Mouse (Mus musculus) lung, postnatal 0 days (tissue): ENCODE results near the gene Xpr1. TPM values are rescaled to one million over a fixed set of nuclear protein-coding genes. Genes with fewer than 3 reads are reported as not detected.

Experiments used
- ATAC-seq: fragments of 200-750 bp; cut with Nextera tagmentation; 2 replicates; pipeline ENCODE4 v1.8.0; 2017; ENCODE audit warnings: moderate library complexity
- DNase-seq: peaks from one replicate; pipeline ENCODE4 v3.0.0-alpha.2; 2016; ENCODE audit warnings: low spot score
- H3K27ac ChIP-seq: fragments of 300-500 bp; sonication (generic); 2 replicates; pipeline ENCODE4 v1.5.1; 2014; ENCODE audit warnings: antibody characterized with exemption, mild to moderate bottlenecking, low read length, mixed read lengths
- H3K27me3 ChIP-seq: fragments of 300-500 bp; sonication (generic); replicated peaks from 2 replicates; pipeline ENCODE4 v1.6.1; 2014; ENCODE audit warnings: low read length, mixed read lengths; ENCODE audit not compliant: insufficient read depth
- H3K36me3 ChIP-seq: fragments of 300-500 bp; sonication (generic); 2 replicates; pipeline ENCODE4 v1.6.1; 2014; ENCODE audit warnings: low read length, mixed read lengths; ENCODE audit not compliant: insufficient read depth
- H3K4me1 ChIP-seq: fragments of 300-500 bp; sonication (generic); 2 replicates; pipeline ENCODE4 v1.6.1; 2014; ENCODE audit warnings: antibody characterized with exemption, low read depth, low read length, mixed read lengths; ENCODE audit not compliant: insufficient read depth
- H3K4me2 ChIP-seq: fragments of 300-500 bp; sonication (generic); replicated peaks from 2 replicates; pipeline ENCODE4 v1.6.1; 2014; ENCODE audit warnings: low read depth, mild to moderate bottlenecking, low read length, moderate library complexity, mixed read lengths
- H3K4me3 ChIP-seq: fragments of 300-500 bp; sonication (generic); 2 replicates; pipeline ENCODE4 v1.5.1; 2014; ENCODE audit warnings: low read depth, low read length
- H3K9ac ChIP-seq: fragments of 300-500 bp; sonication (generic); replicated peaks from 2 replicates; pipeline ENCODE4 v1.6.1; 2014; ENCODE audit warnings: low read depth, mild to moderate bottlenecking
- H3K9me3 ChIP-seq: fragments of 300-500 bp; sonication (generic); 2 replicates; pipeline ENCODE4 v1.6.1; 2016; ENCODE audit warnings: low read length, mixed read lengths
- CTCF ChIP-seq: IDR thresholded peaks from 2 replicates; pipeline ENCODE4 v1.5.1; 2016; ENCODE audit warnings: antibody characterized with exemption, mild to moderate bottlenecking
- EP300 ChIP-seq: IDR thresholded peaks from 2 replicates; pipeline ENCODE4 v1.6.1; 2016; ENCODE audit warnings: antibody characterized with exemption, mild to moderate bottlenecking, control low read depth
- WGBS: fragments of 180-500 bp; shearing (Covaris S2); extraction: QIAGEN DNeasy Blood & Tissue Kit; methylation state at CpG from one replicate; pipeline ENCODE4 v1.1.7; 2014; 5-methylcytosine and 5-hydroxymethylcytosine counted together
- polyA plus RNA-seq: library from polyadenylated mRNA; unstranded; fragments of >200 nt; fragmentation: Nextera tagmentation; extraction: Ambion mirVana; gene quantifications from 2 replicates; pipeline ENCODE4 v1.2.1, GENCODE M21; 2015

The Xpr1 gene
- polyA plus RNA-seq, 1 experiment from 2014 or later, result 5.8 TPM

DNA sequence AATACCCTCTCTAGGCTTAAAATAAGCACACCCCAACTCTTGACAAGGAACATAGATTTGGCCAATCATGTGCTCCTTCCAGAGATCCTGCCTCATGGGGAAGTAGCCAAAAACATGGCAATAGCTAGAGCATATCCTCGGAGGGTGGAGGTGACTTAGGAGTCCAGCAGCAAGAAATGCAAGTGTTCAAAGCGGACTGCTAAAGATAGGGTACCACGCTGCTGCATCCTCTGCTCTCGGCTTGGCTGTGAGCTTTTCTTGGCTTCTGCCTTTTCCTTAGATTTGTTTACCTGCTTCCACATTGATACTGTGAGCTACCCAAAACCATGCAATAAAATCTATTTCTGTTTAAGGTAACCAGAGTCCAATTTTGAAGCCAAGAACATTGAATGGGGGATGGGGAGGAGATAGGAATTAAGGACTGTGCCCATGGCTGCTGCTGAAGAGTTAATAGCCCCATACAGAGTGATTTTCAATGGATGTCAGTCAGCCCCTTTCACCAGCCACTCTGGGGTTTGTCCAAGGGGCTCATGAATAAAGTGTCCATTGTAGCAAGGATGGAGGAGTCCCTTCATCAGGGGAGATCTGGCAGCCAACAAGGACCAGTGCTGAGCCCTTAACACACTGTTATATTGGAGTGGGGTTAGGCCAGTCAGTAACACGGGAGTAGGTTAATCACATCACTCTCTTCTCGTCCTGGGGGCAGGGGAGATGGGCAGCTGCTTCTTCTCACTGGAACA is 10.1 kb upstream of the Xpr1 start:
- TF ChIP-seq EP300 (no peak), CTCF (no peak)
- H3K9ac ChIP-seq, result no peak overlapping the region
- WGBS, result 71% methylated on average over 6 of the region's 6 CpGs

DNA sequence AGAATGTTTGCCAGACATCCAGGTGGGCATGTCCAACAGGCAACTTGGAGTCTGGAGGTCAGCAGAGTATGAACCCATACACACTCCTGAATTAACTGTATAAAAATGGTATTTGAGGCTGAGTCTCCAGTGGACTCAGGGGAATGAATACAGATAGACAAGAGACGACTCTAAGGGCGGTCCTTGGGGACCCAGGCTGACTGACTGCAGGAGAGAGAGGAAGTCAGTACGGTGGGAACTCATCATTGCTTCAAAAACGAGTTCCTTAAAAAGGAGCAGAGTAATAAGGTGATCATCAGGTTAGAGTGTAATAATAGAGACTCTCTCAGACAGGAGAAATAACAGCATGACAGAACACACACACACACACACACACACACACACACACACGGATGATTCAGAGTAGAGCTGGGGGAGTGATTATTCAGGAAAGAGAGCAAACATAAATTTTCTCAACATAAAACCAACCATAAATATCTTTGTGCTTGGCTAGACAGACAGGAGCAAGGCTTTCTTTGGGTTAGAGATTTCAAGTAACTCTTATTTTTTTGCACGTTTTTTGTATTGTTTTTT is 8.6 kb upstream of the Xpr1 start:
- WGBS, result 62% methylated on average over 6 of the region's 6 CpGs
- Histone ChIP-seq H3K9ac (no peak overlapping the region), H3K4me3 (no peak overlapping the region), H3K36me3 (no peaks in the 10 kb centered on the region), H3K27me3 (no peaks in the 10 kb centered on the region), H3K9me3 (no peaks in the 10 kb centered on the region), H3K27ac (no peak overlapping the region), H3K4me1 (no peaks in the 10 kb centered on the region), H3K4me2 (no peak overlapping the region)
- no peak for TF ChIP-seq EP300
- TF ChIP-seq CTCF, result no peak
- ATAC-seq (no peak), DNase-seq (no peak)

More for the DNA sequence above, 10.1 kb upstream of the Xpr1 start:
- Histone ChIP-seq H3K4me2 (no peak overlapping the region), H3K27me3 (no peaks in the 10 kb centered on the region), H3K9me3 (no peaks in the 10 kb centered on the region), H3K27ac (no peak overlapping the region), H3K36me3 (no peaks in the 10 kb centered on the region), H3K4me1 (no peaks in the 10 kb centered on the region), H3K4me3 (no peak overlapping the region)
- ATAC-seq (no peak), DNase-seq (no peak)

GRCm38 (mm10) chr1:155425285-155425684 is 8.1 kb upstream of the Xpr1 start:
- Histone ChIP-seq H3K4me1 (no peaks in the 10 kb centered on the region), H3K9ac (no peak overlapping the region), H3K4me2 (no peak overlapping the region), H3K9me3 (no peaks in the 10 kb centered on the region), H3K4me3 (no peak overlapping the region), H3K27me3 (no peaks in the 10 kb centered on the region), H3K36me3 (no peaks in the 10 kb centered on the region), H3K27ac (no peak overlapping the region)
- WGBS, result 79% methylated on average over 5 of the region's 5 CpGs
- DNase-seq, result no peak
- ATAC-seq, result no peak
- no peak for TF ChIP-seq CTCF
- TF ChIP-seq EP300, result no peak

- Histone ChIP-seq H3K4me2 (no peak overlapping the region), H3K27me3 (no peaks in the 10 kb centered on the region), H3K4me1 (no peaks in the 10 kb centered on the region), H3K4me3 (no peak overlapping the region), H3K36me3 (no peaks in the 10 kb centered on the region), H3K27ac (no peak overlapping the region), H3K9me3 (no peaks in the 10 kb centered on the region), H3K9ac (no peak overlapping the region)
- 71% methylated on average over 4 of the region's 4 CpGs for WGBS
- DNase-seq, result no peak
- ATAC-seq, result no peak
- TF ChIP-seq EP300, result no peak
Observed at GRCm38 (mm10) chr1:155423801-155424200, 6.6 kb upstream of the Xpr1 start.

DNA sequence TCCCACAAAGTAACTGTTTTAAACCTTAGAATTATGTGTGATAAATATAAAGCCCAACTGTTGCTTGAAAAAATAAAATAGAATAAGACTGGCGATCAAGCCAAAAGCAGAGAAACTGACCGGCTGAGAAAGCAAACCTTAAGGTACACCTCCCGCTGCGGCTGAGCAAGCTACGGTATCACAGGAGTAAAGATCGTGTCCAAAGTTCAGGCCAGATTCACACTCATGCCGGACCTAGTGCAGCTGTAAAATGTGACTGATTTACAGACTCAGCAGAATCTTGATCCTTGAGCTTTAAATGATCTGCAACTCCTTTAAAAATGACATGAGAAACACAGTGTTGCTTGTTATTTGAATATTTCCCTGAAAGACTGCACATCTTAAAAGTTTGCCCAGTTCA is 4.8 kb upstream of the Xpr1 start:
- 78% methylated on average over 7 of the region's 7 CpGs for WGBS
- DNase-seq, result no peak
- no peak overlapping the region for H3K4me2 ChIP-seq
- H3K4me1 ChIP-seq, result no peaks in the 10 kb centered on the region
- no peaks in the 10 kb centered on the region for H3K36me3 ChIP-seq
- TF ChIP-seq EP300 (no peak), CTCF (no peak)
- no peak overlapping the region for H3K4me3 ChIP-seq
- no peaks in the 10 kb centered on the region for H3K9me3 ChIP-seq
- H3K27ac ChIP-seq, result no peak overlapping the region
- no peak overlapping the region for H3K9ac ChIP-seq
- no peaks in the 10 kb centered on the region for H3K27me3 ChIP-seq
- no peak for ATAC-seq

DNA sequence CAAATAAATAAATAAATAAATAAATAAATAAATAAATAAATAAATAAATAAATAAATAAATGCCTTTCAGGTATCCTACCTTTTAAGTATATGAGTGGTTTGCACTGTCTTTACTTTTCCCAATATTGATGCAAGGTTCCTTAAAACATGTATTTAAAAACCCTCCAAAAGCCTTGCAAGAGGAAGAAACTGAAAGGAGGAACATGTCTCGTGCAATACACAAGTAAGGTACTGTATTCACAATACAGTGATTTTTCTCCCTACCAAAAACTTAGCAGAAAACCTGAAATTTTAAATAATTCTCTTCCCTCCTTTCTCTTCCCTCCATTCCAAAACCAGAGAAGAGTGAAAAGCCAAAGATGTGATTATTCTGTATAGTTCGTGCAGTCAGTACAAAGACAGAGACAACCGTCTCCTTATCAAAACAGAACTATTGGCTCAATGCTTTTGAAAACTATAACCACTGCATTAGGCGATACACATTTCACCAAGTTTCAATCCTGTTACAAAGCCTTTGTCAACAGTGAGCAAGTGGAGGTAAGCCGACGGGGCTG is 991 bp downstream of the Xpr1 start:
- Histone ChIP-seq H3K27me3 (no peaks in the 10 kb centered on the region), H3K27ac (peak overlapping the region; percentile 78; the same call in 1 of the 2 replicates), H3K4me3 (peak overlapping the region; percentile 92), H3K36me3 (no peaks in the 10 kb centered on the region), H3K9me3 (no peaks in the 10 kb centered on the region), H3K4me1 (no peaks in the 10 kb centered on the region), H3K9ac (peak overlapping the region; percentile 39), H3K4me2 (peak overlapping the region; percentile 81)
- 3% methylated on average over 6 of the region's 6 CpGs for WGBS
- DNase-seq (peak; percentile 39), ATAC-seq (no peak)
- TF ChIP-seq EP300, result no peak
- no peak for TF ChIP-seq CTCF
